Mouse (Mus musculus) ZHBTc4 (cell line): ENCODE measurements around the gene Cdc42.

Source experiments
- DNase-seq: peaks from one replicate; pipeline ENCODE4 v3.0.0-alpha.2; 2011; ENCODE audit warnings: low read depth, low spot score

Cdc42 gene

DNA sequence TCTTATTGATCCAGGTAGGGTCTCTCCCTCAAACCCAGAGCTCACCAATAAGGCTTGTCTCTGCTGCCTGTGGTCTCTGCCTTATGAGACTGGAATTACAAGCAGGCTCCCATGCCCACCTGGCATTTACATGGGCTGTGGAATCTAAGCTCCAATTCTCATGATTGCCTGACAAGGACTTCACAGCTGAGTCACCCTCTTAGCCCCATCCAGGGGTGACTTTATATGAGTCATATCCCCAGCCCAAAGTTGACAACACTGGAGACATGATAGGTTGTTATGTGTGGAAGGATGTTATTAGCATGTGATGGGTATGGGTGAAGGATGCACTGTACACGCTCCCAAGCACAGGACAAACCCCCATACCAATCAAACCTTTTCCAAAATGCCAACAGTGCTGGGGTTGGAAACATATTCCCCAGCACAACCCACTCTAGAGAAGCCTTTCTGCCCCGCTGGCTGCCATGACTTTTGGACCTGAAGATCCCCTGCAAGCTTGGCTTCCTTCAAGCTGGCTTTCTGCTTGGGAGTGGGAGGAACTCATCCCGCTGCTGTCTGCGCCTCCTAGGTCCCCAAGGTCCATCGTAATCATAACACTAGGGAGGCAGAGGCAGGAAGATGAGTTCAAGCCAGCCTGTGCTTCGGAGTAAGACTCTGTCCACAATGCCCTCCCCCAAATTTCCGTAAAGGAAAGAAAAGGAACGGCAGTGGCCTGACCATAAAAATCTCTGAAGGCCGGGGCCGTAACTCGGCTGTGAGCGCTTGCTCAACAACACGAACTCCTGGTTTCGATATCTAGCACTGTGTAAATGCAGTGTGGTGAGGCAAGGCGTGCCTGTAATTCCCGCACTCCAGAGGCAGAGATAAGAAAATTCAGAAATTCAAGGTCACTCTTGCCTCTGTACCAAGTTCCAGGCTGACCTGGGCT is 14.3 kb upstream of the Cdc42 start:
- no peak for DNase-seq

GRCm38 (mm10) chr4:137369954-137370750 is 12.6 kb upstream of the Cdc42 start:
- peak; percentile 36 for DNase-seq

DNA sequence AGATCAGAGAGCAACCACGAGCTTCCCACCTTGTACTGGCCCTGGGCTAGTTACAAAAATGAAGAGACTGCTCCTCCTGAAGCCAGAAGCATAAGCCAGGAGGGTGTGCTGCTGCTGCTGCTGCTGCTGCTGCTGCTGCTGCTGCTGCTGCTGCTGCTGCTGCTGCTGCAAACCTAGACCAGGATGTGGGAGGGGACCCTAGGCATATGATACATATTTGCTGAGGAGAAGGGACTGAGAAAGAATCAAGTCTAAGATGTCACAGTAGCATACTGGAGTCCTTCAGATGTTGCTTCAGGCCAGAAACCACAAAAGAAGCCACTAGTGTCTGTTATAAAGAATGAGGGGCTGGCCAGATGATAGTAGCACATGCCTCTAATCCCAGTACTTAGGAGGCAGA is 10.7 kb upstream of the Cdc42 start:
- DNase-seq = no peak

- peak; percentile 39 for DNase-seq
Measured at GRCm38 (mm10) chr4:137367275-137368088, 10.0 kb upstream of the Cdc42 start.

GRCm38 (mm10) chr4:137366097-137366496 is 8.6 kb upstream of the Cdc42 start:
- no peak for DNase-seq

DNA sequence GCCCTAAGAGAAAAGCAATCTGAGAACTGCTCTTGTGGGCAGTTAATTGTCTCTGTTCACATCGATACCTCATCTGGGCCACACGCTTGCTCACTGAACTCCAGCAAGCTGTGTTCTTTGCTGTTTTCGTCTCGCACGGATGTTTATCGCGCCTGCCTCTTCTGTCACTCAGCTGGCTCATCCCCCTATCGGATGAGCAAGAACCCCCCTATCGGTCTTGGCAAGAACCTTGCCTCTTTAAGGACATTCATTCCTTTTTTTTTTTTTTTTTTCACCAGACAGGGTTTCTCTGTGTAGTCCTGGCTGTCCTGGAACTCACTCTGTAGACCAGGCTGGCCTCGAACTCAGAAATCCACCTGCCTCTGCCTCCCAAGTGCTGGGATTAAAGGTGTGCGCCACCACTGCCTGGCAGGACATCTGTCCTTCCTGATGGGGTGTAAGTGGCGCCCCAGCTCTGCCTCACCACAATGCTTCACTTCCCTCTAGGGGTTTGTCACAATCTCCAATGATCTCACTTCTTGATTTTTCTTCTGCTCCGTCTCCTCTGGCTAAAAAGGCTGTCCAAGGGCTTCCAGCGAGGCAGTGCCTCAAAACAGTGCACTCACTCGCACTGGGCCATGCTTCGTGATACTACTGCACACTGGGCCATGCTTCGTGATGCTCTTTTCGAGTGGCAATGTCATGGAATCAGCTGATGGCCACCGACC is 8.0 kb upstream of the Cdc42 start:
- peak; percentile 25 for DNase-seq

GRCm38 (mm10) chr4:137364826-137365225 is 7.3 kb upstream of the Cdc42 start:
- DNase-seq = no peak

DNA sequence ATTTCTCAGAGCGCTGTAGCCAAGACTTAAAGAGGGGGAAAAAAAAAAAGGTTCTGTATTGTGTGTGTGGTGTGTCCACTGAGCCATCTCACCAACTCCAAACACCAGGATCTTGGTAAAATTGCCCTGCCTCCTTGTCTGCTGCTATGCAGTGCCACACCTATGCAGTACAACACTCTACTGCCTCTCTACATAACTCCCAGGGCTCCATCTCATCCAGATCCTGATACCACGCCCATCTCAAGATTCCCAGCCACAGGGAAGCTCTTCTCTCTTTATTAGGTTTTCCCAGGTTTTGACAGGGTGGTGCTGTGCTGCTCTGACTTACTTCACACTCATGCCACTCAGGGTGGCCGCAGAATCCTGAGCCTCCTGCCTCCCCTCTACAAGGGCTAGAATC is 3.5 kb upstream of the Cdc42 start:
- peak; percentile 51 for DNase-seq

GRCm38 (mm10) chr4:137358291-137359002 is 927 bp upstream of the Cdc42 start:
- DNase-seq = no peak

- DNase-seq = peak; percentile 65
Measured at GRCm38 (mm10) chr4:137356674-137357510, 628 bp downstream of the Cdc42 start.

DNA sequence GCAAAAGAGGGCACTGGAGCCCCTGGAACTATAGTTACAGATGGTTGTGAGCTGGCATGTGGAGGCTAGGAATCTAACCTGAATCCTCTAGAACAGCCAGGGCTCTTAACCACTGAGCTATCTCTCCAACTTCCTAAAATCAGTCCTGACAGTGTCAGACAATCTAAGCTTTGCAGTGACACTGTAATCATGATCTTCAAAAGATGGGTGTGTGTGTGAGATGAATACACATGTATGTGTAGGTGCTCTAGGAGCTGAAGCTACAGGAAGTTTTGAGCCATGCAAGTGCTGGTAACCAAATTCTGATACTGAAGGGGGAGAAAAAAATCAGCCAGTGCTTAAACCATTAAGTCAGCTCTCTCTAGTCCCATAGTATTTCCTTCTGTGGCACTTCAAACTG is 6.9 kb downstream of the Cdc42 start:
- no peak for DNase-seq

DNA sequence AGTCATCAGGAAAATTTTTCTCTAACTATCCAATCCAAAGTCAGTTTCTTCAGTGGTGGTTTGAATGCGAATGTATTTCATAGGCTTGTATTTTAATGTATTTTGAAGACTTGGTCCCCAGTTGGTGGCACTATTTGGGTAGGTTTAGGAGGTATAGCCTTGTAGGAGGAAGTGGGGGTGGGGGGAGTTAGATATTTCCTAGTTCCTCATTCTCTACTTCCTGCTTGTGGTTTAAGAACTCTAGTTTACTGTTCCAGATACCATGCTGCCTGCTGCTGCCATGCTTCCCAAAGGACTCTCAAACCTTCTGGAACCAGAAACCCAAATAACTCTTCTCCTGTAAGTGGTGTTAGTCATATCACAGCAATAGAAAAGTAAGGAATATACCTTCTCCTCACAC is 11.7 kb downstream of the Cdc42 start:
- DNase-seq = no peak

- no peak for DNase-seq
Measured at GRCm38 (mm10) chr4:137345112-137345511, 12.4 kb downstream of the Cdc42 start.

DNA sequence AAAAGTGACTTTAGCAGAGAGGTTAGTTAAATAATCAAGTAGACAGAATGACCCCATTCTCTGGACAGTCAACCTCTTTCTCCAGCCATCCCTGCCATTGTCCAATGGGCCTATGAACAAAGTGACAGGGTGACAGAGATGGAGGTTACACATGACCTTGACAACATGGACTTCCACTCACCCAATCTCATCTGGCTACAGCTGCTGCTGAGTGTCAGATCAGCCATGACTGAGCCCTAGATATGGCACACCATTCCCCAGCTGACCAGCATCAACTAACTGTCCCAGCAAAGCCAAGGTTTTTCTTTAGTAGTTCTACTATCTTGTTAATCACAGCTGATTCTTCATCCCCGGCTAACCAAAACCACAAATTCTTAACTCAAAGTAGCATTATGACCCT is 14.7 kb downstream of the Cdc42 start:
- no peak for DNase-seq

DNA sequence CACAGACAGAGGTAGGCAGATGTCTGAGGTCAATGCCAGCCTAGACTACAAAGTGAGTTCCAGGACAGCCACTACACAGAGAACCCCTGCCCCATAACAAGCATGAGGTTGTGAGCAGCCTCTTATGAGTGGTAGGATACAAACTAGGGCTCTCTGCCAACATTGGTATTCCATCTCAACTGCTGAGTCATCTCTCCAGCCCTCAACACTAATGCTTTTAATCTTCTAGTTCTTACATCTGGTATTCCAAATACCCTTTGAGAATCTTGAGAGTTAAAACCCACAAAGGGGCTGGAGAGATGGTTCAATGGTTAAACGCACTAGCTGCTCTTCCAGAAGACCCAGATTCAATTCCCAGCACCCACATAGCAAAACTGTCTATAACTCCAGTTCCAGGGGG is 18.1 kb downstream of the Cdc42 start:
- no peak for DNase-seq

GRCm38 (mm10) chr4:137336468-137336867 is 21.1 kb downstream of the Cdc42 start:
- DNase-seq = no peak

- no peak for DNase-seq
Measured at GRCm38 (mm10) chr4:137332051-137332450, 25.5 kb downstream of the Cdc42 start.

DNA sequence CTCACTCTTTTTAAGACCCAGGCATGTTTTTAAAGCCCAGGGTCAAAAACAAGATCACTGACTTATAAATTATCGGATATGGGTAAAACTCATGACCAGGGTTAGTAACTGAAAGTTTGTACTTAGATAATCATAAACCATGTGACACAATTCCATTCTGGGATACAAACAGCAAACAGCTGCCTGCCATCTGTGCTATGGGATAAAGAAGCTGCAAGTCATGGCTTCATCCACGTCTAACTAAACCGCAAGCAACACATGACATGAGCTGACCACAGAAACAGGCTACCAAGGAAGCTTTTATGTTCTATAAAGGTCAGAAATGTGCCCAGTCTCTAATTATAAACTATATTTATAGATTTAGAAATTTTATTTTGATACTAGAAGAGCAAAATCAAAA is 31.0 kb downstream of the Cdc42 start:
- DNase-seq = no peak

DNA sequence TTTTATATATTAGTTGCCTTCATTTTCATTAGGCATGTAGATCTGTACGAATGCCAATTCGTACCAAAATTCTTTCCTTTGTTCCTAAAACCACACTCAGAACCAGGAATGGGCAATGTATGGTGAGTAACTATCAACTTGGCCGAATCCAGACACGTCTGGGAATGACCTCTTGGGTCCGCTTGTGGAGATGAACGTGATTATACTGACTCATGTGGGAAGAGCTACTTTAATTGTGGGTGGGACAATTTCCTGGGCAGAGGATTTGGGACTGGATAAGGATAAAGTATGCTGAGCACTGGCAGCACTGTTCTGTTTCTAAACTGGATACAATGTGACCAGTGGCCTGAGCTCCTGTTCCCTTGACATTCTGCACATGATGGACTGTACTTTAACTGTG is 32.6 kb downstream of the Cdc42 start:
- no peak for DNase-seq
